Mouse (Mus musculus): ENCODE data around the gene Tiam1. TPM values are rescaled to one million over a fixed set of nuclear protein-coding genes. Genes with fewer than 3 reads are reported as not detected.

Tiam1 gene
- polyA plus RNA-seq, 1 experiment, result 14.1 TPM

- Histone ChIP-seq H3K36me3 (ENCODE audit: control insufficient read depth, insufficient read depth, low read length) (no peaks in the 10 kb centered on the region; the same call in 1 of the 2 replicates), H3K27ac (ENCODE audit: control insufficient read depth, insufficient read depth, low read length) (no peak overlapping the region), H3K4me1 (replicated peaks; ENCODE audit: control insufficient read depth, insufficient read depth, low read length) (no peaks in the 10 kb centered on the region), H3K4me3 (ENCODE audit: control insufficient read depth, insufficient read depth, low read length) (no peak overlapping the region), H3K27me3 (ENCODE audit: control insufficient read depth, insufficient read depth, low read length) (no peaks in the 10 kb centered on the region)
- WGBS, result 95% methylated on average over 14 of the region's 14 CpGs
- TF ChIP-seq CTCF (IDR thresholded peaks at IDR 0.05; ENCODE audit: borderline replicate concordance, control insufficient read depth, extremely low read depth, insufficient read depth, low read length, poor library complexity), result no peak
- no peak for TF ChIP-seq POLR2A (IDR thresholded peaks at IDR 0.05; ENCODE audit: control insufficient read depth, extremely low read depth, insufficient read depth, low read length, poor library complexity)
- no peak for DNase-seq
Observed at GRCm38 (mm10) chr16:89882477-89883234, 260.9 kb downstream of the Tiam1 start.

- no peaks in the 10 kb centered on the region; the same call in 1 of the 2 replicates for H3K4me1 ChIP-seq (replicated peaks; ENCODE audit: control insufficient read depth, insufficient read depth, low read length)
- H3K36me3 ChIP-seq (ENCODE audit: control insufficient read depth, insufficient read depth, low read length), result no peaks in the 10 kb centered on the region
- TF ChIP-seq CTCF (IDR thresholded peaks at IDR 0.05; ENCODE audit: borderline replicate concordance, control insufficient read depth, extremely low read depth, insufficient read depth, low read length, poor library complexity) (no peak), POLR2A (IDR thresholded peaks at IDR 0.05; ENCODE audit: control insufficient read depth, extremely low read depth, insufficient read depth, low read length, poor library complexity) (no peak)
- no peak for DNase-seq
- WGBS, result 99% methylated on average over 10 of the region's 10 CpGs
- no peaks in the 10 kb centered on the region for H3K27me3 ChIP-seq (ENCODE audit: control insufficient read depth, insufficient read depth, low read length)
- no peak overlapping the region for H3K27ac ChIP-seq (ENCODE audit: control insufficient read depth, insufficient read depth, low read length)
- H3K4me3 ChIP-seq (ENCODE audit: control insufficient read depth, insufficient read depth, low read length), result no peak overlapping the region
Observed at GRCm38 (mm10) chr16:89877206-89877605, 266.4 kb downstream of the Tiam1 start.

GRCm38 (mm10) chr16:89876079-89876478, 267.5 kb downstream of the Tiam1 start:
- TF ChIP-seq CTCF (IDR thresholded peaks at IDR 0.05; ENCODE audit: borderline replicate concordance, control insufficient read depth, extremely low read depth, insufficient read depth, low read length, poor library complexity), result no peak
- no peak for TF ChIP-seq POLR2A (IDR thresholded peaks at IDR 0.05; ENCODE audit: control insufficient read depth, extremely low read depth, insufficient read depth, low read length, poor library complexity)
- Histone ChIP-seq H3K27me3 (ENCODE audit: control insufficient read depth, insufficient read depth, low read length) (no peaks in the 10 kb centered on the region), H3K36me3 (ENCODE audit: control insufficient read depth, insufficient read depth, low read length) (no peaks in the 10 kb centered on the region), H3K27ac (ENCODE audit: control insufficient read depth, insufficient read depth, low read length) (no peak overlapping the region), H3K4me1 (replicated peaks; ENCODE audit: control insufficient read depth, insufficient read depth, low read length) (no peaks in the 10 kb centered on the region; the same call in 1 of the 2 replicates), H3K4me3 (ENCODE audit: control insufficient read depth, insufficient read depth, low read length) (no peak overlapping the region)
- no peak for DNase-seq
- WGBS, result 93% methylated on average over 3 of the region's 3 CpGs

GRCm38 (mm10) chr16:89874012-89874704, 269.4 kb downstream of the Tiam1 start:
- no peak overlapping the region for H3K27ac ChIP-seq (ENCODE audit: control insufficient read depth, insufficient read depth, low read length)
- TF ChIP-seq CTCF (IDR thresholded peaks at IDR 0.05; ENCODE audit: borderline replicate concordance, control insufficient read depth, extremely low read depth, insufficient read depth, low read length, poor library complexity) (no peak), POLR2A (IDR thresholded peaks at IDR 0.05; ENCODE audit: control insufficient read depth, extremely low read depth, insufficient read depth, low read length, poor library complexity) (no peak)
- no peaks in the 10 kb centered on the region for H3K27me3 ChIP-seq (ENCODE audit: control insufficient read depth, insufficient read depth, low read length)
- H3K36me3 ChIP-seq (ENCODE audit: control insufficient read depth, insufficient read depth, low read length), result no peaks in the 10 kb centered on the region
- H3K4me3 ChIP-seq (ENCODE audit: control insufficient read depth, insufficient read depth, low read length), result no peak overlapping the region
- no peaks in the 10 kb centered on the region; the same call in 1 of the 2 replicates for H3K4me1 ChIP-seq (replicated peaks; ENCODE audit: control insufficient read depth, insufficient read depth, low read length)
- 89% methylated on average over 15 of the region's 15 CpGs for WGBS
- no peak for DNase-seq

GRCm38 (mm10) chr16:89872011-89872942, 271.3 kb downstream of the Tiam1 start:
- Histone ChIP-seq H3K27me3 (ENCODE audit: control insufficient read depth, insufficient read depth, low read length) (no peaks in the 10 kb centered on the region), H3K4me3 (ENCODE audit: control insufficient read depth, insufficient read depth, low read length) (no peak overlapping the region), H3K27ac (ENCODE audit: control insufficient read depth, insufficient read depth, low read length) (no peak overlapping the region), H3K4me1 (replicated peaks; ENCODE audit: control insufficient read depth, insufficient read depth, low read length) (no peaks in the 10 kb centered on the region; the same call in 1 of the 2 replicates), H3K36me3 (ENCODE audit: control insufficient read depth, insufficient read depth, low read length) (no peaks in the 10 kb centered on the region)
- no peak for DNase-seq
- TF ChIP-seq POLR2A (IDR thresholded peaks at IDR 0.05; ENCODE audit: control insufficient read depth, extremely low read depth, insufficient read depth, low read length, poor library complexity) (no peak), CTCF (IDR thresholded peaks at IDR 0.05; ENCODE audit: borderline replicate concordance, control insufficient read depth, extremely low read depth, insufficient read depth, low read length, poor library complexity) (no peak)
- 45% methylated on average over 20 of the region's 20 CpGs for WGBS

GRCm38 (mm10) chr16:89871382-89871781, 272.2 kb downstream of the Tiam1 start:
- no peak for DNase-seq
- no peak for TF ChIP-seq CTCF (IDR thresholded peaks at IDR 0.05; ENCODE audit: borderline replicate concordance, control insufficient read depth, extremely low read depth, insufficient read depth, low read length, poor library complexity)
- TF ChIP-seq POLR2A (IDR thresholded peaks at IDR 0.05; ENCODE audit: control insufficient read depth, extremely low read depth, insufficient read depth, low read length, poor library complexity), result no peak
- Histone ChIP-seq H3K27me3 (ENCODE audit: control insufficient read depth, insufficient read depth, low read length) (no peaks in the 10 kb centered on the region), H3K4me1 (replicated peaks; ENCODE audit: control insufficient read depth, insufficient read depth, low read length) (no peaks in the 10 kb centered on the region; the same call in 1 of the 2 replicates), H3K4me3 (ENCODE audit: control insufficient read depth, insufficient read depth, low read length) (no peak overlapping the region), H3K36me3 (ENCODE audit: control insufficient read depth, insufficient read depth, low read length) (no peaks in the 10 kb centered on the region), H3K27ac (ENCODE audit: control insufficient read depth, insufficient read depth, low read length) (no peak overlapping the region)
- WGBS, result 38% methylated on average over 13 of the region's 13 CpGs
